Mouse (Mus musculus) cortical plate, adult 2 months (tissue): ENCODE data around the gene Lrwd1.

Source experiments
- CTCF ChIP-seq: fragments of 200-500 bp; IDR thresholded peaks from 2 replicates; pipeline ENCODE4 v1.5.1; 2011; ENCODE audit warnings: mild to moderate bottlenecking, control low read depth, low read length; ENCODE audit not compliant: insufficient read depth; ENCODE audit errors: extremely low read depth
- POLR2A ChIP-seq: fragments of 200-500 bp; IDR thresholded peaks from 2 replicates; pipeline ENCODE4 v1.6.1; 2011; ENCODE audit warnings: mild to moderate bottlenecking, low read length, control low read depth; ENCODE audit not compliant: insufficient read depth; ENCODE audit errors: extremely low read depth

- TF ChIP-seq CTCF = no peak
- TF ChIP-seq POLR2A = no peak
Observed at GRCm38 (mm10) chr5:136144606-136145430, 8.9 kb upstream of the Lrwd1 start.
